Mouse (Mus musculus) spleen, adult 12 weeks (tissue): ENCODE data around the gene Sgca.
"Not testable (repeated sequence)": the region's sequence is repeated elsewhere in the genome, so short reads cannot be mapped to it uniquely, and the experiment has no call there.

Experiments used
- DNase-seq: peaks from one replicate; pipeline ENCODE4 v3.0.0; 2022; ENCODE audit warnings: low spot score

Sgca gene

GRCm38 (mm10) chr11:94986435-94986834, 10.3 kb upstream of the Sgca start:
- no peak for DNase-seq

GRCm38 (mm10) chr11:94985822-94986221, 9.7 kb upstream of the Sgca start:
- no peak for DNase-seq

- no peak for DNase-seq
These were observed 9.0 kb upstream of the Sgca start for GRCm38 (mm10) chr11:94985140-94985539.

GRCm38 (mm10) chr11:94979462-94980179, 3.5 kb upstream of the Sgca start:
- DNase-seq = no peak

- peak; percentile 91 for DNase-seq
These were observed 2.8 kb upstream of the Sgca start for GRCm38 (mm10) chr11:94978947-94979346.

- DNase-seq = no peak
These were observed 2.2 kb upstream of the Sgca start for GRCm38 (mm10) chr11:94978178-94978915.

GRCm38 (mm10) chr11:94974951-94975350, 1.2 kb downstream of the Sgca start:
- no peak for DNase-seq

- DNase-seq = no peak
These were observed 2.8 kb downstream of the Sgca start for GRCm38 (mm10) chr11:94973313-94973712.

- no peak for DNase-seq
These were observed 3.2 kb downstream of the Sgca start for GRCm38 (mm10) chr11:94972887-94973286.

GRCm38 (mm10) chr11:94971895-94972615, 4.1 kb downstream of the Sgca start:
- no peak for DNase-seq

- DNase-seq = peak; percentile 50
These were observed 5.8 kb downstream of the Sgca start for GRCm38 (mm10) chr11:94970210-94970943.

- not testable (repeated sequence) for DNase-seq
These were observed 6.4 kb downstream of the Sgca start for GRCm38 (mm10) chr11:94969709-94970108.

GRCm38 (mm10) chr11:94968187-94968586, 7.9 kb downstream of the Sgca start:
- no peak for DNase-seq

GRCm38 (mm10) chr11:94967419-94967818, 8.7 kb downstream of the Sgca start, which contains the start of gene Hils1:
TSS of gene Hils1 (plus strand) at chr11:94967593.
- no peak for DNase-seq

- no peak for DNase-seq
These were observed 13.5 kb downstream of the Sgca start for GRCm38 (mm10) chr11:94962534-94963101.

GRCm38 (mm10) chr11:94958065-94958858, 17.9 kb downstream of the Sgca start:
- DNase-seq = no peak

- no peak for DNase-seq
These were observed 18.4 kb downstream of the Sgca start for GRCm38 (mm10) chr11:94957693-94958064.

- no peak for DNase-seq
These were observed 21.0 kb downstream of the Sgca start for GRCm38 (mm10) chr11:94955103-94955502.

GRCm38 (mm10) chr11:94952169-94952568, 24.0 kb downstream of the Sgca start:
- no peak for DNase-seq

- no peak for DNase-seq
These were observed 30.9 kb downstream of the Sgca start for GRCm38 (mm10) chr11:94945236-94945635.

GRCm38 (mm10) chr11:94944295-94944694, 31.8 kb downstream of the Sgca start:
- DNase-seq = no peak
